Mouse (Mus musculus): ENCODE results near the gene Cdh23.

DNA sequence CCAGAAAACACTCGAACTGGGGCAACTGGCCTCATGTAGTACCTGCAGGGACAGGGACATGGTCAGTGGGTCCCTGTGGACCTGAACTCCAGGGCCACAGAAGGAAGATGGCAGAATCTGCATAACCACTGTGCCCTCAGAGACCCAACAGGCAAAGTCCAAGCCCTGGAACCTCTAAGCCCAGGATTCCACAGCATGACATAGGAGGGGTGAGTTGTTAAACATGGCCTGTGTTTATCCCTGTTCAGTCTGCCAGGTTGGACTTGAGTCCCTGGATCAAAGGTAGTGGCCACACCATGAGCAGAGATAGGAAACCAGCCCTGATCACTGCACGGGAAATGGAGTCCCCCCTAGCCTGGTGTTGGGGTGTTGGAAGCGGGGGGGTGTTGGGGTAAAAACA, 20.2 kb upstream of the Cdh23 start:
- TF ChIP-seq CTCF (IDR thresholded peaks at IDR 0.05; ENCODE audit: low read depth, low read length) (no peak), POLR2A (IDR thresholded peaks at IDR 0.05; ENCODE audit: borderline replicate concordance, low read depth, low read length) (no peak)

Measured in bone marrow macrophage, adult 2 months (primary cell).